Mouse (Mus musculus): ENCODE measurements around the gene Stim2.

DNA sequence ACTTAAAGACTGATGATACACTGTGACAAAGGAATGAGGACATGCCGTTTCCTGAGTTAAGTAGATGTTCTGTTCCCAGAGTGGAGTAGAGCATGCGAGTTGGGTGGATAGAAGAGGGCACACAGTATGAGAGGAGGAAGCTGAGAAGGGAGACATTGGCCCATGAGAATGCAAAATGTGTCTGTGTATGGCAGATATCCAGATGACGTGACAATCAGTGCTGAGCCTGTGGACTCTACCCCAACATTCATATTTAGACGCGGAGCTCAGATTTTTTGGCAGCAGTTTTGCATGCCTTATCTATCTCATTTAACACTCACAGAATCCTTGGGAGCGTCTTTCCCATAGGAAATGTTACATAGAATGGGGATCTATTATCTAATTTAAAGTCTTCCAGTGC, 9.3 kb downstream of the Stim2 start:
- no peak for TF ChIP-seq POLR2A (IDR thresholded peaks at IDR 0.05; ENCODE audit: low read depth, low read length)
- no peak for TF ChIP-seq EP300 (IDR thresholded peaks at IDR 0.05; ENCODE audit: low read length)
- TF ChIP-seq CTCF (conservative IDR thresholded peaks at IDR 0.05 in 1 of 2, IDR thresholded peaks at IDR 0.05 in 1 of 2; ENCODE audit: low read depth in 2 of 2, low read length in 2 of 2): no peak
- TF ChIP-seq USF1 (IDR thresholded peaks at IDR 0.05; ENCODE audit: low read depth, low read length): no peak
- no peak for TF ChIP-seq SMC3 (IDR thresholded peaks at IDR 0.05; ENCODE audit: low read depth, low read length)
- no peak for TF ChIP-seq MAFK (IDR thresholded peaks at IDR 0.05; ENCODE audit: insufficient replicate concordance, low read length)
- no peak for TF ChIP-seq KAT2A (IDR thresholded peaks at IDR 0.05; ENCODE audit: insufficient replicate concordance, low read length)
- no peak for TF ChIP-seq NRF1 (IDR thresholded peaks at IDR 0.05; ENCODE audit: low read depth, low read length)

Data from CH12.LX (cell line).